Mouse (Mus musculus): ENCODE results near the gene Tlcd1. TPM values are rescaled to one million over a fixed set of nuclear protein-coding genes. Genes with fewer than 3 reads are reported as not detected.

The Tlcd1 gene
- polyA plus RNA-seq, 1 experiment from 2014 or later: 39.9 TPM

- no peak overlapping the region for H3K4me3 ChIP-seq (ENCODE audit: low read depth, low read length)
- no peak overlapping the region for H3K9ac ChIP-seq (ENCODE audit: low read depth, low read length)
- 0 out of 2 replicates have a peak, but pooled peaks have one; percentile 27 for ATAC-seq (ENCODE audit: low read depth)
- peaks cover 21% of the 10 kb centered on the region for H3K4me1 ChIP-seq (ENCODE audit: control insufficient read depth, low read depth, low read length)
- no peak overlapping the region for H3K27ac ChIP-seq (ENCODE audit: low read length)
- 29% methylated on average over 5 of the region's 5 CpGs for WGBS (ENCODE audit: insufficient replicate concordance)
- no peaks in the 10 kb centered on the region for H3K9me3 ChIP-seq (replicated peaks; ENCODE audit: control insufficient read depth, low read length)
- H3K4me2 ChIP-seq (ENCODE audit: low read depth, low read length): no peak overlapping the region
- H3K27me3 ChIP-seq (ENCODE audit: control insufficient read depth, insufficient read depth, low read depth, low read length): no peaks in the 10 kb centered on the region
- H3K36me3 ChIP-seq (ENCODE audit: control insufficient read depth, insufficient read depth): no peaks in the 10 kb centered on the region
Observed at GRCm38 (mm10) chr11:78140665-78141064, 35.8 kb upstream of the Tlcd1 start.

DNA sequence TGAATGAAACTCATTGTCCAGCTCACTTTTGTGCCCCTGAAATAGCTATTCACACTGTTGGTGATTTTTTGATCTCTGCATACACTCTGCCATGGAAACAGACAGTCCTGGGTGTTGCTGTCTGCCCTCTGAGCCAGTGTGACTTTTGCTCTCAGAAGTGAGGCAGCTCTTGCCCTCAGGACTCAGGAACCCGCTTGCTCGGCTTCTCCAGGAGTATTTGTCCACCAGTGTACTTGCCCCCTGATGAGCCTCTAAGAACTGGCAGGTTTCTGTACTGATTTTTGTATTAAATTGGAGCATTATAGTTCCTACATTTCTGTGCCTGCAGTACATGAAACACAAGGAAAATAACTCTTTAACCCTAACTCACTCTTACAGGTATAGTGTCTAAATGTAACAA lies 33.0 kb upstream of the Tlcd1 start:
- Histone ChIP-seq H3K4me1 (ENCODE audit: control insufficient read depth, low read depth, low read length) (peaks cover 18% of the 10 kb centered on the region), H3K36me3 (ENCODE audit: control insufficient read depth, insufficient read depth) (no peaks in the 10 kb centered on the region), H3K4me2 (ENCODE audit: low read depth, low read length) (no peak overlapping the region), H3K9ac (ENCODE audit: low read depth, low read length) (no peak overlapping the region), H3K27me3 (ENCODE audit: control insufficient read depth, insufficient read depth, low read depth, low read length) (no peaks in the 10 kb centered on the region), H3K4me3 (ENCODE audit: low read depth, low read length) (no peak overlapping the region), H3K27ac (ENCODE audit: low read length) (no peak overlapping the region), H3K9me3 (replicated peaks; ENCODE audit: control insufficient read depth, low read length) (no peaks in the 10 kb centered on the region)
- ATAC-seq (ENCODE audit: low read depth): no peak
- 84% methylated on average over 2 of the region's 2 CpGs for WGBS (ENCODE audit: insufficient replicate concordance)

DNA sequence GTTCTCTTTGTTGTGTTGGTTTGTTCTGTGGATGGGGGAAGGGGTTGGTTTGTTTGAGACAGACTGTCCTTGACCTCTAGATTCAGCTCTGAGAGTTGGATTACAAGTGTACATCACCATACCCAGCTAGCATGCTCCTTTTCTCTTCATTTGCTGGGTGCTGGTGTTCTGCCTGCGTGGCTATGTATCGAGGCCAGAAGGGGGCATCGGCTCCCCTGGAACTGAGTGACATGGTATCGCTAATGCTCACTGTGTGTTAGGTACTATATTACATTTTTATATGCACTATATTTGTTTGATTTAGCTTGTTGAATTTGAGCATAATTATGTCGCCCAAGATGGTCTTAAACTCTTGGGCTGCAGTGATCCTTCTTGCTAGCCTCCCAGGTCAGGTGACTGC lies 30.3 kb upstream of the Tlcd1 start:
- 71% methylated on average over 5 of the region's 5 CpGs for WGBS (ENCODE audit: insufficient replicate concordance)
- H3K9ac ChIP-seq (ENCODE audit: low read depth, low read length): no peak overlapping the region

DNA sequence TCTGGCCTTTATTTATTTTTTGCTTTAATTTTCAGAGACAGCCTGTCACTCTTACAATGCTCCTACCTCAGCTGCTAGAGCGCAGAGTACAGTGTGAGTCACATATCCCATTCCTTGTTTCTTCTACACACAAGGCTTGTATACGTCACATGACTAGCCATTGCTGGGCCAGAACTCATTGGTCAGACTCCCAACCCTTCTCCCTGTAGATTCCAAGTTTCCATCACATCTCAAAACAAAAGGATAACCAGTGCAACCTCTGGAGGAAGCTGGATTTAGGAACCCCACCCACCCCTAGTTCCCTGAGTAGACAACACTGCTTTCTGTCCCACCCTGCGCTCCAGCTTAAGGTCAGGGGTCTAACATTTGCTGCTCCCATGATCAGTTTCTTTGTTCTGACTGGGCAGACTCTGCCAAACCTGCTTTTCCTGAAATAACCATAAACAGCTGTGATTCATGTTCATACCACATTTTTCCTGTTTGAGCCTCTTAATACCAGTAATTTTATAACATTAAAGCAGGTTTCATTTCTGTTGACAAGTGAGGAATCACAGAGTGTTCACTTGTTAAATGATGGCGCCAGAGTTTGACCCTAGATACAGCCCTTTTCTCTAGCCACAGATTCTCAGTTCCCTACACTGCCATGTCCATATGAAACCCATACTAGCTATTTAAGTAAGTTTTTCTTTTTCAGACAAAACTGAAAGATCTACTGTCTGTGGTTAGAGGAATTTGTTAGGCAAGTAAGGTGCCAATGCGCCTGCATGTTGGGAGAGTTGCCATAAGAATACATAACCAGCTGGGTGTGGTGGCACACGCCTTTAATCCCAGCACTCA lies 29.6 kb upstream of the Tlcd1 start:
- H3K27ac ChIP-seq (ENCODE audit: low read length): no peak overlapping the region
- WGBS (ENCODE audit: insufficient replicate concordance): 75% methylated on average over 6 of the region's 6 CpGs

More for the DNA sequence above, 30.3 kb upstream of the Tlcd1 start:
- Histone ChIP-seq H3K4me2 (ENCODE audit: low read depth, low read length) (no peak overlapping the region), H3K27me3 (ENCODE audit: control insufficient read depth, insufficient read depth, low read depth, low read length) (no peaks in the 10 kb centered on the region), H3K4me3 (ENCODE audit: low read depth, low read length) (no peak overlapping the region), H3K27ac (ENCODE audit: low read length) (no peak overlapping the region), H3K4me1 (ENCODE audit: control insufficient read depth, low read depth, low read length) (peaks cover 5% of the 10 kb centered on the region), H3K36me3 (ENCODE audit: control insufficient read depth, insufficient read depth) (peaks cover 1% of the 10 kb centered on the region), H3K9me3 (replicated peaks; ENCODE audit: control insufficient read depth, low read length) (no peaks in the 10 kb centered on the region)
- no peak for ATAC-seq (ENCODE audit: low read depth)

GRCm38 (mm10) chr11:78151161-78151560 lies 25.4 kb upstream of the Tlcd1 start:
- Histone ChIP-seq H3K27ac (ENCODE audit: low read length) (no peak overlapping the region), H3K4me3 (ENCODE audit: low read depth, low read length) (no peak overlapping the region), H3K36me3 (ENCODE audit: control insufficient read depth, insufficient read depth) (peaks cover 3% of the 10 kb centered on the region), H3K4me1 (ENCODE audit: control insufficient read depth, low read depth, low read length) (no peaks in the 10 kb centered on the region), H3K9ac (ENCODE audit: low read depth, low read length) (no peak overlapping the region), H3K27me3 (ENCODE audit: control insufficient read depth, insufficient read depth, low read depth, low read length) (no peaks in the 10 kb centered on the region), H3K9me3 (replicated peaks; ENCODE audit: control insufficient read depth, low read length) (no peaks in the 10 kb centered on the region), H3K4me2 (ENCODE audit: low read depth, low read length) (no peak overlapping the region)
- ATAC-seq (ENCODE audit: low read depth): peak; percentile 27; the same call in 1 of the 2 replicates
- WGBS (ENCODE audit: insufficient replicate concordance): 0% methylated on average over 1 of the region's 1 CpGs

More for the DNA sequence above, 29.6 kb upstream of the Tlcd1 start:
- Histone ChIP-seq H3K9ac (ENCODE audit: low read depth, low read length) (no peak overlapping the region), H3K4me1 (ENCODE audit: control insufficient read depth, low read depth, low read length) (no peaks in the 10 kb centered on the region), H3K4me2 (ENCODE audit: low read depth, low read length) (no peak overlapping the region), H3K4me3 (ENCODE audit: low read depth, low read length) (no peak overlapping the region), H3K27me3 (ENCODE audit: control insufficient read depth, insufficient read depth, low read depth, low read length) (no peaks in the 10 kb centered on the region), H3K36me3 (ENCODE audit: control insufficient read depth, insufficient read depth) (peaks cover 3% of the 10 kb centered on the region), H3K9me3 (replicated peaks; ENCODE audit: control insufficient read depth, low read length) (no peaks in the 10 kb centered on the region)
- no peak for ATAC-seq (ENCODE audit: low read depth)

GRCm38 (mm10) chr11:78152299-78153231 lies 23.9 kb upstream of the Tlcd1 start:
- Histone ChIP-seq H3K4me1 (ENCODE audit: control insufficient read depth, low read depth, low read length) (no peaks in the 10 kb centered on the region), H3K9ac (ENCODE audit: low read depth, low read length) (no peak overlapping the region), H3K4me3 (ENCODE audit: low read depth, low read length) (no peak overlapping the region), H3K27me3 (ENCODE audit: control insufficient read depth, insufficient read depth, low read depth, low read length) (no peaks in the 10 kb centered on the region), H3K36me3 (ENCODE audit: control insufficient read depth, insufficient read depth) (peaks cover 6% of the 10 kb centered on the region), H3K4me2 (ENCODE audit: low read depth, low read length) (no peak overlapping the region), H3K27ac (ENCODE audit: low read length) (no peak overlapping the region), H3K9me3 (replicated peaks; ENCODE audit: control insufficient read depth, low read length) (no peaks in the 10 kb centered on the region)
- 75% methylated on average over 9 of the region's 9 CpGs for WGBS (ENCODE audit: insufficient replicate concordance)
- no peak for ATAC-seq (ENCODE audit: low read depth)

DNA sequence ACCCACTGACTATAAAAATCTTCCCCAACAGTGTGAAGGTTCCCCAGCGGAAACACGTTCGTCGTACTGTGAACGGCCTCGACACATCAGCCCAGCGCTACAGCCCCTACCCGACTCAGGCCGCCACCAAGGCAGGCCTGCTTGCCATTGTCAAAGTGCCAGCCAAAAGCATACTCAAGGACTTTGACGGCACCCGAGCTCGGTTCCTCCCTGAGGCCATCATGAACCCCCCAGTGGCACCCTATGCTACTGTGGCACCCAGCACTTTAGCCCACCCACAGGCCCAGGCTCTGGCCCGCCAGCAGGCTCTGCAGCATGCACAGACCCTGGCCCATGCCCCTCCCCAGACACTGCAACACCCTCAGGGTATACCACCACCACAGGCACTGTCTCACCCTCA lies 22.7 kb upstream of the Tlcd1 start:
- peaks cover 18% of the 10 kb centered on the region for H3K36me3 ChIP-seq (ENCODE audit: control insufficient read depth, insufficient read depth)
- WGBS (ENCODE audit: insufficient replicate concordance): 83% methylated on average over 13 of the region's 13 CpGs
- no peaks in the 10 kb centered on the region for H3K27me3 ChIP-seq (ENCODE audit: control insufficient read depth, insufficient read depth, low read depth, low read length)
- no peak overlapping the region for H3K9ac ChIP-seq (ENCODE audit: low read depth, low read length)
- H3K4me3 ChIP-seq (ENCODE audit: low read depth, low read length): no peak overlapping the region
- H3K27ac ChIP-seq (ENCODE audit: low read length): no peak overlapping the region
- H3K4me1 ChIP-seq (ENCODE audit: control insufficient read depth, low read depth, low read length): peaks cover under 1% of the 10 kb centered on the region; the same call in 1 of the 2 replicates
- no peaks in the 10 kb centered on the region for H3K9me3 ChIP-seq (replicated peaks; ENCODE audit: control insufficient read depth, low read length)
- ATAC-seq (ENCODE audit: low read depth): no peak
- no peak overlapping the region for H3K4me2 ChIP-seq (ENCODE audit: low read depth, low read length)

GRCm38 (mm10) chr11:78155674-78156073 lies 20.8 kb upstream of the Tlcd1 start:
- Histone ChIP-seq H3K4me1 (ENCODE audit: control insufficient read depth, low read depth, low read length) (peaks cover 10% of the 10 kb centered on the region), H3K27me3 (ENCODE audit: control insufficient read depth, insufficient read depth, low read depth, low read length) (no peaks in the 10 kb centered on the region), H3K4me3 (ENCODE audit: low read depth, low read length) (no peak overlapping the region), H3K4me2 (ENCODE audit: low read depth, low read length) (no peak overlapping the region), H3K27ac (ENCODE audit: low read length) (no peak overlapping the region), H3K9ac (ENCODE audit: low read depth, low read length) (no peak overlapping the region), H3K36me3 (ENCODE audit: control insufficient read depth, insufficient read depth) (peaks cover 34% of the 10 kb centered on the region), H3K9me3 (replicated peaks; ENCODE audit: control insufficient read depth, low read length) (no peaks in the 10 kb centered on the region)
- no peak for ATAC-seq (ENCODE audit: low read depth)
- 86% methylated on average over 5 of the region's 5 CpGs for WGBS (ENCODE audit: insufficient replicate concordance)

Measured in liver, embryonic 16.5 days (tissue).